Mouse (Mus musculus): ENCODE data around the gene Snrnp25. TPM values are rescaled to one million over a fixed set of nuclear protein-coding genes. Genes with fewer than 3 reads are reported as not detected.

Snrnp25 gene
- polyA plus RNA-seq (2014; fragmentation: Nextera tagmentation; extraction: Ambion mirVana) = 82.5 and 84.2 TPM in 2 replicates

DNA sequence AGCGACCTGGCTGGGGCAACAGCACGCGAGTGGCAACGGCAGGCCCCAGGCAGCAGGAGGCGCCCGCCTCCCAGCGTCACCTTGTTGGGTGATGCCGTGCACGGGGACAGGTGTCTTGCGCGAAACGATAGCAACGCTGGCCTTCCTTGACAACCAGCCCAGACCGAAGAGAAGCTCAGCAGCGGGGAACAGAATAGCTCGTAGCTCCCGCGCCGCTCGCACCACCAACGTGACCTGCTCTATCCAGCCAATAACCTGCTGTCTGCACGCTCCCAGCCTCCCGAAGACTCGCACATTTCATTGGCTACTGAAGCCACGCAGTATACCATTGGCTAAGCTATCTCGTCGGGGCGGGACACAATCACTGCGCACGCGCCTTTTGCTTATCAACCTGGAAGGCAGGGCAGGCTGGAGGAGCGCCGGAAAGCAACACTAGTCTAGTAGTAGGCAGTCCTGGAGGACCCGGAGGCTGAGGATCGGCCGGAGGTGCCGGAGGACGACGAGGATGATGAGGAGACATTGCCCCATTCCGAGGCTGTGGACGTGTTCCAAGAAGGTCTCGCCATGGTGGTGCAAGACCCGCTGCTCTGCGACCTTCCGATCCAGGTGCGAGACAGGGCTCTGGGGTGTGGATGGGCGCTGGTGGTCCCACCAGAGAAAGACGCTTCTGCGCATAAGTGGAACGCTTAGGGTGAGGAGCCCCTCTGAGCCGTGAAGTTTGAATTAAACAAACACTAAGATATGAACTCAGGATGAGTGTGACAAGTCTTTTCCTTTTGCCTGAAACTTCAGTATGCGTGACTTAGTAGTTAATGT, at the start of gene Snrnp25:
TSS of gene Snrnp25 (plus strand) at position 358 of the 816 bp plus-strand sequence.
- Histone ChIP-seq H3K36me3 (ENCODE audit: control insufficient read depth, insufficient read depth, low read length) (peaks cover 6% of the 10 kb centered on the region; the same call in 1 of the 2 replicates), H3K4me3 (ENCODE audit: low read depth, low read length) (peak within 1 kb of the TSS; percentile 66), H3K9ac (ENCODE audit: low read depth, low read length) (peak within 1 kb of the TSS; percentile 52), H3K27me3 (ENCODE audit: control insufficient read depth, insufficient read depth, low read length) (peaks cover 2% of the 10 kb centered on the region; the same call in 1 of the 2 replicates), H3K27ac (ENCODE audit: low read depth, low read length) (no peak within 1 kb of the TSS), H3K4me1 (replicated peaks; ENCODE audit: control insufficient read depth, insufficient read depth, low read length) (peaks cover 2% of the 10 kb centered on the region), H3K4me2 (replicated peaks; ENCODE audit: low read depth, low read length) (peak within 1 kb of the TSS; percentile 62), H3K9me3 (ENCODE audit: control insufficient read depth, low read length) (no peaks in the 10 kb centered on the region)
- under 1% methylated on average over 52 of the region's 52 CpGs for WGBS
- ATAC-seq (ENCODE audit: low FRiP score) (peak; percentile 100), DNase-seq (ENCODE audit: low spot score) (peak; percentile 97)

GRCm38 (mm10) chr11:32156854-32157630, 48.2 kb upstream of the Snrnp25 start:
- Histone ChIP-seq H3K27ac (ENCODE audit: low read depth, low read length) (peak overlapping the region; percentile 86), H3K36me3 (ENCODE audit: control insufficient read depth, insufficient read depth, low read length) (no peaks in the 10 kb centered on the region), H3K4me2 (replicated peaks; ENCODE audit: low read depth, low read length) (no peak overlapping the region), H3K4me1 (replicated peaks; ENCODE audit: control insufficient read depth, insufficient read depth, low read length) (peaks cover 7% of the 10 kb centered on the region), H3K9me3 (ENCODE audit: control insufficient read depth, low read length) (no peaks in the 10 kb centered on the region), H3K4me3 (ENCODE audit: low read depth, low read length) (no peak overlapping the region), H3K9ac (ENCODE audit: low read depth, low read length) (no peak overlapping the region), H3K27me3 (ENCODE audit: control insufficient read depth, insufficient read depth, low read length) (no peaks in the 10 kb centered on the region)
- DNase-seq (ENCODE audit: low spot score) (peak; percentile 22), ATAC-seq (ENCODE audit: low FRiP score) (no peak)
- WGBS = 83% methylated on average over 7 of the region's 7 CpGs

GRCm38 (mm10) chr11:32157791-32158594, 47.2 kb upstream of the Snrnp25 start:
- no peaks in the 10 kb centered on the region for H3K36me3 ChIP-seq (ENCODE audit: control insufficient read depth, insufficient read depth, low read length)
- H3K4me3 ChIP-seq (ENCODE audit: low read depth, low read length) = no peak overlapping the region
- ATAC-seq (ENCODE audit: low FRiP score) = peak; percentile 78
- peak; percentile 73 for DNase-seq (ENCODE audit: low spot score)
- H3K4me2 ChIP-seq (replicated peaks; ENCODE audit: low read depth, low read length) = peak overlapping the region; percentile 14
- peaks cover 7% of the 10 kb centered on the region for H3K4me1 ChIP-seq (replicated peaks; ENCODE audit: control insufficient read depth, insufficient read depth, low read length)
- no peaks in the 10 kb centered on the region for H3K27me3 ChIP-seq (ENCODE audit: control insufficient read depth, insufficient read depth, low read length)
- H3K9me3 ChIP-seq (ENCODE audit: control insufficient read depth, low read length) = no peaks in the 10 kb centered on the region
- peak overlapping the region; percentile 86 for H3K27ac ChIP-seq (ENCODE audit: low read depth, low read length)
- WGBS = 43% methylated on average over 18 of the region's 18 CpGs
- 0 out of 2 replicates have a peak overlapping the region, but pooled peaks have one; percentile 12 for H3K9ac ChIP-seq (ENCODE audit: low read depth, low read length)

GRCm38 (mm10) chr11:32159176-32159575, 46.0 kb upstream of the Snrnp25 start:
- no peak for ATAC-seq (ENCODE audit: low FRiP score)

GRCm38 (mm10) chr11:32160341-32160740, 44.9 kb upstream of the Snrnp25 start:
- Histone ChIP-seq H3K9ac (ENCODE audit: low read depth, low read length) (no peak overlapping the region), H3K27me3 (ENCODE audit: control insufficient read depth, insufficient read depth, low read length) (no peaks in the 10 kb centered on the region), H3K4me3 (ENCODE audit: low read depth, low read length) (no peak overlapping the region), H3K4me2 (replicated peaks; ENCODE audit: low read depth, low read length) (no peak overlapping the region), H3K4me1 (replicated peaks; ENCODE audit: control insufficient read depth, insufficient read depth, low read length) (peaks cover 7% of the 10 kb centered on the region), H3K9me3 (ENCODE audit: control insufficient read depth, low read length) (no peaks in the 10 kb centered on the region), H3K36me3 (ENCODE audit: control insufficient read depth, insufficient read depth, low read length) (no peaks in the 10 kb centered on the region), H3K27ac (ENCODE audit: low read depth, low read length) (no peak overlapping the region)
- no peak for DNase-seq (ENCODE audit: low spot score)
- ATAC-seq (ENCODE audit: low FRiP score) = no peak
- WGBS = 84% methylated on average over 7 of the region's 7 CpGs

More at GRCm38 (mm10) chr11:32159176-32159575, 46.0 kb upstream of the Snrnp25 start:
- Histone ChIP-seq H3K4me1 (replicated peaks; ENCODE audit: control insufficient read depth, insufficient read depth, low read length) (peaks cover 7% of the 10 kb centered on the region), H3K9ac (ENCODE audit: low read depth, low read length) (no peak overlapping the region), H3K27ac (ENCODE audit: low read depth, low read length) (peak overlapping the region; percentile 10; the same call in 1 of the 2 replicates), H3K9me3 (ENCODE audit: control insufficient read depth, low read length) (no peaks in the 10 kb centered on the region), H3K4me2 (replicated peaks; ENCODE audit: low read depth, low read length) (no peak overlapping the region), H3K27me3 (ENCODE audit: control insufficient read depth, insufficient read depth, low read length) (no peaks in the 10 kb centered on the region), H3K4me3 (ENCODE audit: low read depth, low read length) (no peak overlapping the region), H3K36me3 (ENCODE audit: control insufficient read depth, insufficient read depth, low read length) (no peaks in the 10 kb centered on the region)
- WGBS = 90% methylated on average over 3 of the region's 3 CpGs
- no peak for DNase-seq (ENCODE audit: low spot score)

DNA sequence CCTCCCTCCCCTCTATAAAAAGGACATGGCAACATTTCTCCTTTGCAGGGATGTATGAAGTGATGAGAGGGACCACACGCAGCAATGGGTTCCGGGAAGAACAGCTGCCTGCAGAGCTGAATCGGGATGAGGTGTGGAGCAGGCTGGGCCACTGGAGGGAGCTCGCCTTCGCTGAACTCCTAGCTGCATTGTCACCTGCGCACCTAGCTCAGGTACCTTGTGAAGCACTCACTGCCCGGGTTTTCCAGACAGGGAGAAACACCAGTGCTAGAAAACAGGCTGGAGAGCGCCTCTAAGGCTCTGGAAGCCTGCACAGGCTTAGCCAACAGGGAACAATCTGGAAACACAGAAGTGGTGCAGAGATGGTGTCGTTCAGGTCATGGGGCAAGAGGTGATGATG, 43.7 kb upstream of the Snrnp25 start:
- WGBS = 10% methylated on average over 9 of the region's 9 CpGs
- peaks cover 7% of the 10 kb centered on the region for H3K4me1 ChIP-seq (replicated peaks; ENCODE audit: control insufficient read depth, insufficient read depth, low read length)
- H3K9me3 ChIP-seq (ENCODE audit: control insufficient read depth, low read length) = no peaks in the 10 kb centered on the region
- H3K4me3 ChIP-seq (ENCODE audit: low read depth, low read length) = peak overlapping the region; percentile 24; the same call in 1 of the 2 replicates
- peak overlapping the region; percentile 51 for H3K4me2 ChIP-seq (replicated peaks; ENCODE audit: low read depth, low read length)
- DNase-seq (ENCODE audit: low spot score) = peak; percentile 56
- H3K27me3 ChIP-seq (ENCODE audit: control insufficient read depth, insufficient read depth, low read length) = no peaks in the 10 kb centered on the region
- H3K27ac ChIP-seq (ENCODE audit: low read depth, low read length) = peak overlapping the region; percentile 65; the same call in 1 of the 2 replicates
- peak; percentile 12; the same call in 1 of the 2 replicates for ATAC-seq (ENCODE audit: low FRiP score)
- no peaks in the 10 kb centered on the region for H3K36me3 ChIP-seq (ENCODE audit: control insufficient read depth, insufficient read depth, low read length)
- H3K9ac ChIP-seq (ENCODE audit: low read depth, low read length) = peak overlapping the region; percentile 58

DNA sequence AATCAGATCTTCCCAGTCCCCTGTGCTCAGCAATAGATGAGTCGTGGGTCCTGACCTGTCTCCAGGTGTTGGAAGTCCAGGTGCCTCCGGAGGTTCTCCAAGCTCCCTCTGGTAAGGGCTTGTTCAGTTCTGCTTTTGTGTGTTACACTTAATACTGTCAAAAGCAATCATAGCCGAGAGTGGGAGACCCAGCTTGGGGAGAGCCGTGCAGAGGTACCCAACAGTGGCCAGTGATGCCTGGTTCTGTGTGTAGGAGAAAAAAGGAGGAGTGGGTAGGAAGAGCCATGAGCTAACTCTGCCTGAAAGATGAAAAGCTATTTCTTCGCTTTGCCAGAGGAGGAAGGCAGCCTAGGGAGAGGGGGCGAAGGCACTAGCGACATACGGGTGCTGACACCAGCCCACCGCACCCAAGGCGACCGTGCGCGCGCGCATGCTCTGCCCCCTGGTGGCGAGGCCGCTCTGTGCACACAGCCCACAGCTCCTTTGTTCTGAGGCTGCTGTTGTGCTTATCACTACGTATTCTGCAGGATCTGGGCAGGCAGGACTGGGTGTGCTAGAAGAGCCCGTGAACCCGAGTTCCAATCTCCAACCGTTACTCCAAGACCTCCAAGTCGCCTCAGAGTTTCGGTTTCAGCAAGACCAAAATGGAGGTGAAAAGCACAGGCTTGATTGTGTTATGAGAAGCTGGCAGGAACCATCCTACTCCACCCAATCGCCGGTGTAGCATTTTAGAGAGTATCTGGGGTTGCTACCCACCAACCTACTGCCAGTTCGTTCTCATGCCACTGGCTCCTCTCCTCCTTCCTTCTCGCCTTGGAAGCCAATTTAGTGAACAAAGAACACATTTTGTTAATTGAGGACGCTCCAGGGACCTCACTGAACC, 43.1 kb upstream of the Snrnp25 start:
- Histone ChIP-seq H3K4me2 (replicated peaks; ENCODE audit: low read depth, low read length) (peak overlapping the region; percentile 51), H3K27me3 (ENCODE audit: control insufficient read depth, insufficient read depth, low read length) (no peaks in the 10 kb centered on the region), H3K4me1 (replicated peaks; ENCODE audit: control insufficient read depth, insufficient read depth, low read length) (peaks cover 6% of the 10 kb centered on the region), H3K27ac (ENCODE audit: low read depth, low read length) (peak overlapping the region; percentile 65; the same call in 1 of the 2 replicates), H3K36me3 (ENCODE audit: control insufficient read depth, insufficient read depth, low read length) (no peaks in the 10 kb centered on the region), H3K9ac (ENCODE audit: low read depth, low read length) (peak overlapping the region; percentile 58), H3K9me3 (ENCODE audit: control insufficient read depth, low read length) (no peaks in the 10 kb centered on the region), H3K4me3 (ENCODE audit: low read depth, low read length) (peak overlapping the region; percentile 24)
- peak; percentile 93 for DNase-seq (ENCODE audit: low spot score)
- peak; percentile 88 for ATAC-seq (ENCODE audit: low FRiP score)
- WGBS = 15% methylated on average over 28 of the region's 28 CpGs

All from hindbrain, embryonic 11.5 days (tissue).